Mouse (Mus musculus) liver, adult 2 months (tissue): ENCODE results near the gene Car14.
"Not testable (repeated sequence)": the region's sequence is repeated elsewhere in the genome, so short reads cannot be mapped to it uniquely, and the experiment has no call there.

Source experiments
- CTCF ChIP-seq: fragments of 200-500 bp; IDR thresholded peaks from 2 replicates; pipeline ENCODE4 v1.5.1; 2011; ENCODE audit warnings: low read depth, low read length, control low read depth
- POLR2A ChIP-seq: fragments of 200-500 bp; IDR thresholded peaks from 2 replicates; pipeline ENCODE4 v1.6.1; 2011; ENCODE audit warnings: low read length, control low read depth; ENCODE audit not compliant: insufficient read depth; ENCODE audit errors: extremely low read depth

- TF ChIP-seq CTCF, POLR2A: not testable (repeated sequence)
Measured at GRCm38 (mm10) chr3:95920532-95920931, 16.0 kb upstream of the Car14 start.
